Mouse (Mus musculus): Measurements from ENCODE around the gene Cacna1s. TPM values are rescaled to one million over a fixed set of nuclear protein-coding genes. Genes with fewer than 3 reads are reported as not detected.

Gene Cacna1s
- polyA plus RNA-seq, 1 experiment from 2014 or later, result 0.60 TPM

DNA sequence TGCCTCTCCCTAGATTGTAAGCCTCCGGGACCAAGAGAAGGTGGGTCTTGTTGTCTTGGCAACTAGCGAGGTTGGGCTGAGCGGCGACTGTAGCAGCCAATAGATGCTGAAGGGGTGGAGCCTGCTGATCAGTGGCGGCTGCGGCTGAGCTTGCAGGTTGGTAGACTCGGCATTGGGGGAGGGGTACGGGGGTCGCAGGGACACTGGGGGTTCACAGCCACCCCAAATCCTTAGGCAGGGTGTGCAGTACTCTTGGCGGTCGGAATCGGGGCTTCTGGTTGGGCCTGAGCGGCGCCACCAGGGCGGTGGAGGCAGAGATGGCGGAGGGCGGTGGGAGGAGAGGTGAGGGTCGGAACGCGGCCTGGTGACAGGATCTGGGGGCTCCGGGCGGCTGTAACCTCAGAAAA lies 34.6 kb upstream of the Cacna1s start:
- no peaks in the 10 kb centered on the region for H3K27me3 ChIP-seq (ENCODE audit: control insufficient read depth, insufficient read depth, low read depth, low read length)
- H3K4me2 ChIP-seq (ENCODE audit: low read depth, low read length), result peak overlapping the region; percentile 75
- H3K4me3 ChIP-seq (ENCODE audit: low read depth, low read length), result peak overlapping the region; percentile 92
- peaks cover 52% of the 10 kb centered on the region for H3K4me1 ChIP-seq (ENCODE audit: control insufficient read depth, low read depth, low read length)
- under 1% methylated on average over 20 of the region's 22 CpGs for WGBS (ENCODE audit: insufficient replicate concordance)
- H3K36me3 ChIP-seq (ENCODE audit: control insufficient read depth, insufficient read depth), result peaks cover 15% of the 10 kb centered on the region
- peak overlapping the region; percentile 90 for H3K27ac ChIP-seq (ENCODE audit: low read length)
- ATAC-seq (ENCODE audit: low read depth), result peak; percentile 84
- peak overlapping the region; percentile 84 for H3K9ac ChIP-seq (ENCODE audit: low read depth, low read length)
- H3K9me3 ChIP-seq (replicated peaks; ENCODE audit: control insufficient read depth, low read length), result no peaks in the 10 kb centered on the region

DNA sequence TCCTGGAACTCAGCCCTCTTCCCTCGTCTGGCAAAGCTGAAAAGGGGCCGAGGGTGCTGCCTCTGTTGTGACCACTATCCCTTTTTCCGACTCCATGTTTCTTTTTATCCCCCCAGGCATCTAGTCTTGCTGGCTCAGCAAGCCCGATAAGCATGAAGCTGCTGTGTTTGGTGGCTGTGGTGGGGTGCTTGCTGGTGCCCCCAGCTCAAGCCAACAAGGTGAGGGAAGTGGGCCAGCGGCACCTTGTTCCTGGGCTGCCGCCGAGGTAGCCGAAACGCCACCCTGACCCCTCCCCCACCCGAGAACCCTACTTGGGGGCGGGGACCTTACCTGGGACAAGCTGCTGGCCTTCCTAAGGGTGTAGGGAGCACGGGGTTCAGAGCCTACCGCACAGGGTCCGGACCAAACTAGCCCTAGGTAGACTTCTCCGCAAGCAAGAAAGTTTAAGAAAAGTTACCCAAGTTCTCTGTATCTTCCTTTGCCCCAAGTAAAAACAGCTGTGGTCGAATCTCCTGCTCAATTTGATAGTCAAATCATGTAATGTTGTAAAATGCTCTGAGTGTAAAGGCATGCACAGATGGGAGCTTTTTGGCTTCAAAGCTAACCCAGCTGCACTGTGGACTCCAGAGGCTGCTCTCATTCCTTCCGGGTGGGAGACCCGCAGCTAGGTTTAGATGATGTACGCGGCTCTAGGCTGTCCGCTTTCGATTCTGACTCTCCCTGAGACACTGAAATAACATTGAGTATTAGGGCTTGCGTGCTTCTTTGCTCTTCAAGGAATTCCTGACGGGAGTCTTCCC lies 34.0 kb upstream of the Cacna1s start:
- peaks cover 46% of the 10 kb centered on the region for H3K4me1 ChIP-seq (ENCODE audit: control insufficient read depth, low read depth, low read length)
- 12% methylated on average over 24 of the region's 24 CpGs for WGBS (ENCODE audit: insufficient replicate concordance)
- H3K27ac ChIP-seq (ENCODE audit: low read length), result peak overlapping the region; percentile 90
- H3K9ac ChIP-seq (ENCODE audit: low read depth, low read length), result peak overlapping the region; percentile 84
- H3K36me3 ChIP-seq (ENCODE audit: control insufficient read depth, insufficient read depth), result peaks cover 18% of the 10 kb centered on the region
- peak; percentile 35 for ATAC-seq (ENCODE audit: low read depth)
- no peaks in the 10 kb centered on the region for H3K9me3 ChIP-seq (replicated peaks; ENCODE audit: control insufficient read depth, low read length)
- peak overlapping the region; percentile 92 for H3K4me3 ChIP-seq (ENCODE audit: low read depth, low read length)
- no peaks in the 10 kb centered on the region for H3K27me3 ChIP-seq (ENCODE audit: control insufficient read depth, insufficient read depth, low read depth, low read length)
- peak overlapping the region; percentile 75 for H3K4me2 ChIP-seq (ENCODE audit: low read depth, low read length)

DNA sequence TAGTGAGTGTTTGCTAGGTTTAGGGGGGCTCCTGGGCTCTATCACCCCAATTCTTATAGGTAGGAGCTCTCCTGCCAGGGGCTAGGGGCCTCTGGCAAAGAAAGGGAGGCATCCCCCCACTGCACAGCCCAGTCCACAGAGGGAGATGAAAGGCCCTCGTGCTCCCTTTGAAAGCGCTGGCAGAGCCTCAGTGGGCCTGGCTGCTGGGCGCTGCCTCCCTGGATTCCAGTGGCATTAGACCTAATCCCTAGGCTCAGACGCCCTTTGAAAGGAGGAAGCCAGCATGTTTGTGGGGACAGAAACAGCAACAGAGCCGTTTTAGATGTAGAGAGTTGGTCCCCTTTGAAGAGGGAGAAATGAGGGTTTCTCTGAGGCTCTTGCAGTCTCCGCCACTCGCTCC lies 22.3 kb upstream of the Cacna1s start:
- 81% methylated on average over 7 of the region's 7 CpGs for WGBS (ENCODE audit: insufficient replicate concordance)
- no peaks in the 10 kb centered on the region for H3K27me3 ChIP-seq (ENCODE audit: control insufficient read depth, insufficient read depth, low read depth, low read length)
- H3K9me3 ChIP-seq (replicated peaks; ENCODE audit: control insufficient read depth, low read length), result no peaks in the 10 kb centered on the region
- H3K36me3 ChIP-seq (ENCODE audit: control insufficient read depth, insufficient read depth), result peaks cover 65% of the 10 kb centered on the region
- H3K27ac ChIP-seq (ENCODE audit: low read length), result no peak overlapping the region
- no peak for ATAC-seq (ENCODE audit: low read depth)
- H3K4me1 ChIP-seq (ENCODE audit: control insufficient read depth, low read depth, low read length), result no peaks in the 10 kb centered on the region
- H3K9ac ChIP-seq (ENCODE audit: low read depth, low read length), result no peak overlapping the region
- no peak overlapping the region for H3K4me2 ChIP-seq (ENCODE audit: low read depth, low read length)
- no peak overlapping the region for H3K4me3 ChIP-seq (ENCODE audit: low read depth, low read length)

DNA sequence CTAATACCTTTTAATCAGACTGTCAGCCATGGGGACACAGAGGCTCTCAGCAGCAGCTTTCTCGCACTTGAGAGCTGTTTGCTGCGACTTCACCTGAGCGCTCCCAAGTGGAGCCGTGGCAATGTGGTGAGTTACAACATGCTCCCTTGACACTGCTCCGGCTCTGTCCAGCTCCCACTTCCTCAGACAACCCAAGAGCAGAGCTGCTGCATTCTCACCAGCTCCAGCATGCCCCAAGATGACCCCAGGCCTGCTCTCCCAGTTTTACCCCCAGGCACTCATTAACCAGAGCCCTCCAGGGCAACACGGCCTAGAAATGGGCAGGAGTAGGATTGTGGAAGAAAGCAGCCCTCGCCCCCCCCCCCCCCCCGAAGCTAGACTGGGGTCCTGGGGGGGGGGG lies 20.9 kb upstream of the Cacna1s start:
- no peak overlapping the region for H3K4me3 ChIP-seq (ENCODE audit: low read depth, low read length)
- ATAC-seq (ENCODE audit: low read depth), result no peak
- H3K27ac ChIP-seq (ENCODE audit: low read length), result no peak overlapping the region
- 79% methylated on average over 6 of the region's 8 CpGs for WGBS (ENCODE audit: insufficient replicate concordance)
- peaks cover 51% of the 10 kb centered on the region for H3K36me3 ChIP-seq (ENCODE audit: control insufficient read depth, insufficient read depth)
- no peaks in the 10 kb centered on the region for H3K9me3 ChIP-seq (replicated peaks; ENCODE audit: control insufficient read depth, low read length)
- H3K4me1 ChIP-seq (ENCODE audit: control insufficient read depth, low read depth, low read length), result no peaks in the 10 kb centered on the region
- no peaks in the 10 kb centered on the region for H3K27me3 ChIP-seq (ENCODE audit: control insufficient read depth, insufficient read depth, low read depth, low read length)
- no peak overlapping the region for H3K4me2 ChIP-seq (ENCODE audit: low read depth, low read length)
- H3K9ac ChIP-seq (ENCODE audit: low read depth, low read length), result no peak overlapping the region

DNA sequence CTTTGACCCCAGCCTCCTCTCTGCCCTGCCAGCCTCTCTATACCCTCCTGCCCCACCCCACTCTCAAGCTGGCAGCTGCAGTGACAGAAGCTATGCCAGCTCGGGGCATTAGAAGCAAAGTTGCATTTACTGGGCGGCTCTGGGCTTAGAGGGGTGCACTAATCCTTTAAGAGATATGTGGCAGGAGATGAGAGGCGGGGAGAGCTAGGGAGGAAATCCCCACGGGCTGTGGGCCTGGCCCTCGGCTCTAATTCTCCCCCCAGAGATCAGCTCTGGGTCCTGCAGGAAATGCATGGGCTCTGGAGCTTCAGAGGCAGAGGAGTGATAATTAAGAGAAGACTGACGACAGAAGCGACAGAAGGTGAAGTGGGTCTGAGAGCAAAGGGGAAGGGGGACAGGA lies 19.6 kb upstream of the Cacna1s start:
- Histone ChIP-seq H3K27me3 (ENCODE audit: control insufficient read depth, insufficient read depth, low read depth, low read length) (no peaks in the 10 kb centered on the region), H3K36me3 (ENCODE audit: control insufficient read depth, insufficient read depth) (peaks cover 42% of the 10 kb centered on the region), H3K4me1 (ENCODE audit: control insufficient read depth, low read depth, low read length) (no peaks in the 10 kb centered on the region), H3K4me3 (ENCODE audit: low read depth, low read length) (no peak overlapping the region), H3K4me2 (ENCODE audit: low read depth, low read length) (no peak overlapping the region), H3K9me3 (replicated peaks; ENCODE audit: control insufficient read depth, low read length) (no peaks in the 10 kb centered on the region), H3K9ac (ENCODE audit: low read depth, low read length) (no peak overlapping the region), H3K27ac (ENCODE audit: low read length) (no peak overlapping the region)
- no peak for ATAC-seq (ENCODE audit: low read depth)
- WGBS (ENCODE audit: insufficient replicate concordance), result 64% methylated on average over 7 of the region's 7 CpGs

DNA sequence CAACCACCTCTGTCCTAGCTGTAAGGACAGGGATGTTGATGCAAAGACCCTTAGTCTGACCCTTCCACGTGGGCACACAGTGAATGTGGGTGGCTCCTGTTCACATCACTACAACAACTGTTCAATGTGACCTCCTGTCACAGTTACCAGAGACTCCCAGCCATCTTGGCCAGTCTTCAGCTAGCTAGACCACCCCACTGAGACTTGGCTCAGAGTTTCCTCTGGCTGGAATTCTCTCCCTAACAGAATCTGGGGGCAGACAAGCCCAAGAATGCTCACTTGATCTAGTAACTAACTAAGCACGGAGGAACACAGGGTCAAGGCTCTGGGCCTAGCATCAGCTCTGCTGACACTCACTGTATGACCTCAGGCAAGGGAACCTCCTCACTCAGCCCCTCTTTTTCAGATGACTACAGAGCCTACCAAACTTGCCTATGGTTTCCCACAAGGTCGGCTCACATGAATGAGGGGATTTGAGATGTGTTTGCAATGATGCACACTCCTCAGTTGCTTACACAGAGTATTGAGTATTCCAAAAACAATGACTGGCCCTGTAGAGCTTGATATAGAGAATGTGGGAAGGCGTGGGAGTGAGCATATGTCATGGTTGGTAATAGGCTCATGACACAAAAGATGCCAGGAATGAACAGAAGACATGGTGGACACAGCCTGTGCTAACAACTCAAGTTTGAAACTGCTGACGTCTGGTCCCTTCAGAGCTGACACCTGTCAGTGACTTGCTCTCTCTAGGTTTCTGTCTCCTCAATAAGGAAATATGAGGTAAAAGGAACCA lies 13.6 kb upstream of the Cacna1s start:
- no peak overlapping the region for H3K4me2 ChIP-seq (ENCODE audit: low read depth, low read length)
- H3K27ac ChIP-seq (ENCODE audit: low read length), result no peak overlapping the region
- 52% methylated on average over 5 of the region's 5 CpGs for WGBS (ENCODE audit: insufficient replicate concordance)
- peaks cover 7% of the 10 kb centered on the region for H3K27me3 ChIP-seq (ENCODE audit: control insufficient read depth, insufficient read depth, low read depth, low read length)
- H3K9ac ChIP-seq (ENCODE audit: low read depth, low read length), result no peak overlapping the region
- H3K36me3 ChIP-seq (ENCODE audit: control insufficient read depth, insufficient read depth), result peaks cover 10% of the 10 kb centered on the region
- no peak for ATAC-seq (ENCODE audit: low read depth)
- no peaks in the 10 kb centered on the region for H3K4me1 ChIP-seq (ENCODE audit: control insufficient read depth, low read depth, low read length)
- no peaks in the 10 kb centered on the region for H3K9me3 ChIP-seq (replicated peaks; ENCODE audit: control insufficient read depth, low read length)
- H3K4me3 ChIP-seq (ENCODE audit: low read depth, low read length), result no peak overlapping the region

DNA sequence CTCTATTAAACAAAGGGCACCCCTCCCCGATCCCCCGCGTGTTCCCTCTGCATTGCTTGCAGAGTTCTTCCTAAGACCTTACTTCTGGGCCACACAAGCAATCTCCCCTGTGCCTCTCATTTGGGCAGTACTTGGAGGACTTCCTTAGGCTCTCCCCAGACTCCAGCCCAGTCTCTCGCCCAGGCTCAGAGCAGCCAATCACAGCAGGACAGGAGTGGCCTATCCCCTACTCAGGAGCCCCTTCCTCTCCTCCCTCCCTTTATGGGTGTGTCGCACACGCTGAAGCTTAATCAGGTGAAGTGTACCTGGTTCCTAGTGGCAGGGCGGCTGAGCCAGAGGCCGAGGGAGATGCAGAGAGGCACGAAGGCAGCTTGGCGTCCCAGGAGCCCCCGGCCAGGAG lies 12.1 kb upstream of the Cacna1s start:
- Histone ChIP-seq H3K4me1 (ENCODE audit: control insufficient read depth, low read depth, low read length) (no peaks in the 10 kb centered on the region), H3K4me3 (ENCODE audit: low read depth, low read length) (no peak overlapping the region), H3K9me3 (replicated peaks; ENCODE audit: control insufficient read depth, low read length) (no peaks in the 10 kb centered on the region), H3K27ac (ENCODE audit: low read length) (no peak overlapping the region), H3K27me3 (ENCODE audit: control insufficient read depth, insufficient read depth, low read depth, low read length) (peaks cover 7% of the 10 kb centered on the region), H3K4me2 (ENCODE audit: low read depth, low read length) (no peak overlapping the region), H3K36me3 (ENCODE audit: control insufficient read depth, insufficient read depth) (no peaks in the 10 kb centered on the region), H3K9ac (ENCODE audit: low read depth, low read length) (no peak overlapping the region)
- no peak for ATAC-seq (ENCODE audit: low read depth)
- WGBS (ENCODE audit: insufficient replicate concordance), result 19% methylated on average over 11 of the region's 11 CpGs

DNA sequence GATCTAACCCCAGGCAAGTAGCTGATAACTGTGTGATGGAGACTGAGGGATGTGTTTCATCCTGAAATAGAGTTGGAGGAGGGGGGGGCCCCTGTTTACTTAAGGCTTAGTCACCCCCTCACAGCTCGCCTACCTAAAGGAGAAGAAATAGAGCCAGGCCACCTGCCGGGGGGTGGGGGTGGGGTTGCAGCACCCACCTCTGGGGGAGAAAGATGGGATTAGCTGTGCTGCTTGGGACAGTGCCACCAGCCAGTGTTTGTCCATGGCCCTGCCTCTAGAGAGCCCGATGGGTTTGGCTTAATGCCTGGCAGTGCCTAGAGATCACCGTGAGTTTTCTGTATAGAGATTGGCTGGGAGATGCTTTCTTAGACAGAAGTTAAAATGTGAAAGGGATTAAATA lies 11.7 kb upstream of the Cacna1s start:
- Histone ChIP-seq H3K4me3 (ENCODE audit: low read depth, low read length) (no peak overlapping the region), H3K9me3 (replicated peaks; ENCODE audit: control insufficient read depth, low read length) (no peaks in the 10 kb centered on the region), H3K27me3 (ENCODE audit: control insufficient read depth, insufficient read depth, low read depth, low read length) (peaks cover 7% of the 10 kb centered on the region), H3K36me3 (ENCODE audit: control insufficient read depth, insufficient read depth) (no peaks in the 10 kb centered on the region), H3K9ac (ENCODE audit: low read depth, low read length) (no peak overlapping the region), H3K4me2 (ENCODE audit: low read depth, low read length) (no peak overlapping the region), H3K4me1 (ENCODE audit: control insufficient read depth, low read depth, low read length) (no peaks in the 10 kb centered on the region), H3K27ac (ENCODE audit: low read length) (no peak overlapping the region)
- no peak for ATAC-seq (ENCODE audit: low read depth)
- WGBS (ENCODE audit: insufficient replicate concordance), result 33% methylated on average over 4 of the region's 4 CpGs

DNA sequence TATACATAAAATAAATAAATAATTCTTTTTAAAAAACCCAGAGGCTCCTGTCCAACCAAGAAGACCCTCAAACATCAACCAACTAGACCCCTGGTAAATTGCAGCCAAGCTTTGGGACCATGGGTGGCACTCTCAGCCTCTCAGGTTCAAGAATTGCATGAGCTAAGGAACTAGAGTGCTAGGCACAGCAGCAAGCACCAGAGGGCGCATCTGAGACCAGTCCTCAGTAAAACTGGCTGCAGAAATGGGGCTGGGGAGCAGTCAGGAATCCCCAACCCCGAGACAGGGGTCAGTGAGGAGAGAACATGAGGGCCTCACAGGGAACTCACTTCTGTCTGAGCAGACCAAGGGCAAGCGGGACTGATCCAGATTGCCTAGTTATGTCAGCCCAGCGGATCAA lies 6.8 kb upstream of the Cacna1s start:
- H3K9me3 ChIP-seq (replicated peaks; ENCODE audit: control insufficient read depth, low read length), result no peaks in the 10 kb centered on the region
- H3K4me3 ChIP-seq (ENCODE audit: low read depth, low read length), result no peak overlapping the region
- H3K9ac ChIP-seq (ENCODE audit: low read depth, low read length), result no peak overlapping the region
- no peaks in the 10 kb centered on the region for H3K36me3 ChIP-seq (ENCODE audit: control insufficient read depth, insufficient read depth)
- H3K27ac ChIP-seq (ENCODE audit: low read length), result no peak overlapping the region
- WGBS (ENCODE audit: insufficient replicate concordance), result 14% methylated on average over 4 of the region's 4 CpGs
- H3K4me2 ChIP-seq (ENCODE audit: low read depth, low read length), result no peak overlapping the region
- no peaks in the 10 kb centered on the region; the same call in 1 of the 2 replicates for H3K4me1 ChIP-seq (ENCODE audit: control insufficient read depth, low read depth, low read length)
- no peak for ATAC-seq (ENCODE audit: low read depth)
- H3K27me3 ChIP-seq (ENCODE audit: control insufficient read depth, insufficient read depth, low read depth, low read length), result peaks cover 29% of the 10 kb centered on the region
